Mouse (Mus musculus): Measurements from ENCODE around the gene 1700014D04Rik. TPM values are rescaled to one million over a fixed set of nuclear protein-coding genes. Genes with fewer than 3 reads are reported as not detected.
A peak's percentile ranks its signal among the peaks of the same experiment; 100 is the strongest.
"Not testable (repeated sequence)": the region's sequence is repeated elsewhere in the genome, so short reads cannot be mapped to it uniquely, and the experiment has no call there.

The 1700014D04Rik gene
- polyA plus RNA-seq, 1 experiment from 2014 or later = 0.07 TPM

DNA sequence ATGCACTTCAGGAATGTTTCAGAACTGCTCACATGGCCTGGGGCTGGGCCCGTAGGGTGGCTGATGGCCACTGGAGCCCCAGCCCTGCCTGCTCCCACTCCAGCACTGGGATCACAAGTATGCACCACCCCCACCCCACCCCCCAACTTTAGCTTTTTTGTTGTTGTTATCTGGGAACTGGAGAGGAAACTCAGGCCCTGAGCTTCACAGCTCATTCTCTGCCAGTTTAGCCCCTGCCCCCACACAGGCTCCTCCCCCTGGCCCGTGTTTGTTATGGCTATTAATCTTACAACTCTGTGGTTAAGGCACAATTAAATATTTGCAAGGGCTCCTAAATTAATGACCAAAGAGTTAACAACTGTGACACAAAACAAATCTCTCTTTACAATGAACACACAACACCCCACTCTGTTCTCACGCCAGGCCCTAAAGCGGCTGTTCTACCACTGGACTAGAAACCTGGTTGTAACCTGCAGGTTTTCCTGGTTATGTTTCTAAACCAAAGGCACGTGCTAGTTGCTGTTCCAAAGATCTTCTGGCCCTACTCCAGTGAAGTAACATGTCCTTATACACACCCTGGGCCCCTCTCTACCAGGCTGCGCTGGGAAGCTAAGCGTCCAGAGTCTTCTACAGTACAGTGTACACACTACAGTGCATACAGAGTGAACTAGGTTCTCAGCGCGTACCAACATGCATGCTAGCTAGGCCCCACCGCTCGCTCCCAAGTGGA lies 20.4 kb upstream of the 1700014D04Rik start:
- Histone ChIP-seq H3K4me2 (replicated peaks) (peak overlapping the region; percentile 15), H3K9me3 (no peaks in the 10 kb centered on the region), H3K27me3 (no peaks in the 10 kb centered on the region), H3K36me3 (peaks cover 18% of the 10 kb centered on the region), H3K27ac (no peak overlapping the region), H3K4me1 (replicated peaks) (peaks cover 47% of the 10 kb centered on the region), H3K4me3 (replicated peaks) (no peak overlapping the region), H3K9ac (replicated peaks) (0 out of 2 replicates have a peak overlapping the region, but pooled peaks have one; percentile 2)
- ATAC-seq = no peak
- 85% methylated on average over 11 of the region's 11 CpGs for WGBS

DNA sequence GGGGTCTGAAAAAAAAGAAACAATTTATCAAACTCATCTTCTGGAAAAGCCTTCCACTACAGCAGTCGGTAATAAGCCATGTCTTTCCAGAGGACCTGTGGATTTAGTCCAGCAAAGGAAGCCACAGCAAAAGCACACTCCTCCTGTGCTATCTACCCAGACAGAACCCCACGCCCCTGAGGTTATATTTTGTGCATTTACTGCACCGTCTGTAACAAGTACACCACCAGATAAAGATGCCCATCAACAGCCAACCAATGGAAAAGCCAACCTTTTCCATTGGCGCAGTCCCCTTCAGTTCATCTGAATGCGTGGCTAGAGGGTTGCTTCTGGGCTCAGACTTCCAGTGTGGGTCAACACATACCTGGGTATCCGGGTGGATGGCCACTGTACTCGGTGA lies 16.2 kb upstream of the 1700014D04Rik start:
- H3K27ac ChIP-seq = no peak overlapping the region
- peaks cover 43% of the 10 kb centered on the region for H3K36me3 ChIP-seq
- 94% methylated on average over 7 of the region's 7 CpGs for WGBS
- H3K4me2 ChIP-seq (replicated peaks) = no peak overlapping the region
- no peaks in the 10 kb centered on the region for H3K9me3 ChIP-seq
- ATAC-seq = no peak
- no peaks in the 10 kb centered on the region for H3K27me3 ChIP-seq
- H3K4me1 ChIP-seq (replicated peaks) = peaks cover 22% of the 10 kb centered on the region
- no peak overlapping the region for H3K9ac ChIP-seq (replicated peaks)
- H3K4me3 ChIP-seq (replicated peaks) = no peak overlapping the region

DNA sequence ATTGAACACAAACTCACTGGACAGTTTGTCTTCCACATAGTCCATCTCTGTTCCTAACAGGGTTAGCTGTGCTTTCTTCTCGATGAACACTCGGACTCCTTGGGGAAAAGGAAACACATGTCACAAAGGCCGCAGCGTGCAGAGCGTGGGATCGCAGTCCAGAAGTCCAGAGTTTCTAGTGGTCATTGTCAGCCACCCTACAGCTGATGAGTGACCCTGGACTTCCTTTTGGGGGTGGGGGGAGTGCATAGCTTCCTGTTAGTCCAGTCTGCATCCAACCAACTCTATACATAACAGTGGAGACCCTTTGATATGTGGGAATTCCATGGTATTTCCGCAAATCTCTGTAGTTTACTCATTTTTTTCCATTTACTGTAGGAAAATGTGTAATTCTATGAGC lies 10.4 kb upstream of the 1700014D04Rik start:
- H3K9me3 ChIP-seq = no peaks in the 10 kb centered on the region
- ATAC-seq = no peak
- no peaks in the 10 kb centered on the region for H3K4me1 ChIP-seq (replicated peaks)
- no peak overlapping the region for H3K9ac ChIP-seq (replicated peaks)
- H3K27ac ChIP-seq = no peak overlapping the region
- no peak overlapping the region for H3K4me3 ChIP-seq (replicated peaks)
- H3K4me2 ChIP-seq (replicated peaks) = no peak overlapping the region
- WGBS = 98% methylated on average over 7 of the region's 7 CpGs
- H3K36me3 ChIP-seq = peaks cover 60% of the 10 kb centered on the region
- H3K27me3 ChIP-seq = no peaks in the 10 kb centered on the region

DNA sequence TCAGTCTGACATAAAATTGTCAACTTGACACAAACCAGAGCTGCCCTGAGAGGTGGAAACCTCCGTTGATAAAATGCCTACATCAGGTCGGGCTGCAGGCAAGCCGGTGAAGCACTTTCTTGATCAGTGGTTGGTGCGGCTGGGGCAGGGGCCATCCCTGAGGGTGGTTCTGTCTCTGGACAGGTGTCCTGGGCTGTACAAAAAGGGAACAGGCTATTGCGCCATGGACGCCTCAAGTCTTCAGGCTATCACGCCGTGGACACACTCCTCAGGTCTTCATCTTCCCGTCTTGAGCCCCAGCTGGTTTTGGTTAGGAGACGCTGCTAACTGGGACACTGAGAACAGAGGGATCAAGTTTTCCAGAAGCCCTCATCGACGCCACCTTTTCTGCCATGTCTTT lies 3.8 kb upstream of the 1700014D04Rik start:
- ATAC-seq = no peak
- no peak overlapping the region for H3K4me3 ChIP-seq (replicated peaks)
- 90% methylated on average over 12 of the region's 12 CpGs for WGBS
- no peak overlapping the region for H3K27ac ChIP-seq
- no peaks in the 10 kb centered on the region for H3K27me3 ChIP-seq
- H3K36me3 ChIP-seq = peaks cover 15% of the 10 kb centered on the region
- no peak overlapping the region for H3K4me2 ChIP-seq (replicated peaks)
- H3K4me1 ChIP-seq (replicated peaks) = no peaks in the 10 kb centered on the region
- no peak overlapping the region for H3K9ac ChIP-seq (replicated peaks)
- no peaks in the 10 kb centered on the region for H3K9me3 ChIP-seq

DNA sequence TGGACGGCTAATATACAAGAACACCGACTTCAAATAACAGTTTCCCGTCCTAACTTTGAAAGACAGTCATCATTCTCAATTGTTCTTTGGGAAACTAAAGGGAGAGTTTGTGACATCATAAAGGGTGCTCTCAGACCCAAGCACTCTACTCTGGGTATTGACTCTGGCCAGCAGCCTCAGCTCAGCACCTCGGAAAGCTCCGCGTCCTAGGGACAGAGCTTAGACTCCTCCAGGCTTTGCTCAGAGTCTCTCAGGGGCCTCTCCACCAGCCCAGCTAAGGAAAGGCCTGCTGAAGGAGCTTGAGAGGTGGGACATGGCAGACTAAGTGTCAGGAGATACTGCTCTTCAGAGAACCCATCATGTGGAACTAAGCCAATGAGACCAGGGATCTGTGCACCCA lies 388 bp downstream of the 1700014D04Rik start:
- H3K27ac ChIP-seq = no peak overlapping the region
- no peak overlapping the region for H3K9ac ChIP-seq (replicated peaks)
- no peaks in the 10 kb centered on the region for H3K27me3 ChIP-seq
- H3K4me1 ChIP-seq (replicated peaks) = no peaks in the 10 kb centered on the region
- no peaks in the 10 kb centered on the region for H3K36me3 ChIP-seq
- no peak for ATAC-seq
- no peak overlapping the region for H3K4me3 ChIP-seq (replicated peaks)
- no peak overlapping the region for H3K4me2 ChIP-seq (replicated peaks)
- 78% methylated on average over 6 of the region's 6 CpGs for WGBS
- no peaks in the 10 kb centered on the region for H3K9me3 ChIP-seq

DNA sequence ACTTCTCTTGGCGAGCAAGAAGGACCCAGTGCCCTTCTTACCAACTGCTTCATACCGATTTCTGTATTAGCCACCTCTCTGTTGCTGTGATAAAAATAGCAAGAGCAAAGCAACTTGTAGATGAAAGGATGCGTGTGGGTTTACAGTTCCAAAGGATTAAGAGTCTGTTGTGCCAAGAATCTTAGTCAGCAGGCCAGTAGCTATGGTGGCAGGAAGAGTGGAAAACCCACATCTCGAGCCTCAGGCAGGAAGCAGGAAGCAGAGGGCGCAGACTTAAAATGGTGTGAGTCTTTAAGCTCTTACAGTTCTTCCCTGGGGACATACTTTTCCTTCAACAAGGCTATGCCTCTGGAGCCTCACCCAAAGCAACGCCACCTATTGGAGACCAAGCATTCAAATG lies 1.1 kb downstream of the 1700014D04Rik start:
- 91% methylated on average over 6 of the region's 6 CpGs for WGBS
- Histone ChIP-seq H3K27ac (no peak overlapping the region), H3K27me3 (no peaks in the 10 kb centered on the region), H3K9ac (replicated peaks) (no peak overlapping the region), H3K4me3 (replicated peaks) (no peak overlapping the region), H3K36me3 (no peaks in the 10 kb centered on the region), H3K4me1 (replicated peaks) (no peaks in the 10 kb centered on the region), H3K9me3 (no peaks in the 10 kb centered on the region), H3K4me2 (replicated peaks) (no peak overlapping the region)
- no peak for ATAC-seq

DNA sequence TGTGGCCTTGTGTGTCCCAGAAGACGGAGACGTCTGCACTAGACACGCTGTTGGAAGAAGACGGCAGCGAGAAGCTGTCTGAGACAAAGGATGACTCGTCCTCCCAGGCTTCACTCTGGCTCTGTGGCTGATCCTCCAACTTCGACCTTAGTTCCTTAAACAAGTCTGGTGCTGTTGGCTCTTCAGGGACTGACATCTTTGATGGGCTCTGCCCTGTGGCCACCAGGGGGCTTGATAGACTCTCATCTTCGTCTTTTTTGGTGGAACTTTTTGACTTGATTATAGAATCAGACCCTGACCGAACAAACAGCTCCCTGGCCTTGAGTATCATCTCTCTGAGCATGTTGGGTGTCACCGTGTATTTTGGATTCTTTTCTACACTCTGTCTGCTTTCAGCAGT lies 4.9 kb downstream of the 1700014D04Rik start:
- no peaks in the 10 kb centered on the region for H3K4me1 ChIP-seq (replicated peaks)
- WGBS = 84% methylated on average over 10 of the region's 10 CpGs
- no peaks in the 10 kb centered on the region for H3K9me3 ChIP-seq
- H3K36me3 ChIP-seq = no peaks in the 10 kb centered on the region
- H3K4me2 ChIP-seq (replicated peaks) = no peak overlapping the region
- no peak for ATAC-seq
- no peak overlapping the region for H3K4me3 ChIP-seq (replicated peaks)
- no peaks in the 10 kb centered on the region for H3K27me3 ChIP-seq
- no peak overlapping the region for H3K27ac ChIP-seq
- no peak overlapping the region for H3K9ac ChIP-seq (replicated peaks)

DNA sequence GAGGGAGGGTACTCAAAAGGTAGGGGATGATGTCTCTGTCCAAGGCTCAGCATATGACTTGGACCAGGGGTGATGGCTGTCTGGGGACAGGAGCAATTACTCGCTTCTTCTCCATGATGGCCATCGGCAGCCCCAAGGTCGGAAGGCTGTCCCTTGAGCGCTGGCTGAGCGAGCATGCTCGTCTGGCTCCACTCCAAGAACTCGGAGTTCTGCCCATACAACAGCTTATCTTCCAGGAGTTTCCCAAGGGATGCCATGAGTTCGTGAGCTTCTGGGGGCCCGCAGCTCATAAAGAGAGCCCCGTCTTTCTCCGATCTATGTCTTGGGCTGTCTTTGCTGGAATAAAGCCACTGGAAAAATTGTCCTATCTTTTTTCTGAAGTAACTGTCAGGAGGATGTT lies 5.5 kb downstream of the 1700014D04Rik start:
- 92% methylated on average over 11 of the region's 11 CpGs for WGBS
- H3K27ac ChIP-seq = no peak overlapping the region
- H3K36me3 ChIP-seq = no peaks in the 10 kb centered on the region
- no peak overlapping the region for H3K9ac ChIP-seq (replicated peaks)
- no peaks in the 10 kb centered on the region for H3K9me3 ChIP-seq
- no peak overlapping the region for H3K4me3 ChIP-seq (replicated peaks)
- H3K4me1 ChIP-seq (replicated peaks) = no peaks in the 10 kb centered on the region
- H3K4me2 ChIP-seq (replicated peaks) = no peak overlapping the region
- H3K27me3 ChIP-seq = no peaks in the 10 kb centered on the region
- no peak for ATAC-seq

DNA sequence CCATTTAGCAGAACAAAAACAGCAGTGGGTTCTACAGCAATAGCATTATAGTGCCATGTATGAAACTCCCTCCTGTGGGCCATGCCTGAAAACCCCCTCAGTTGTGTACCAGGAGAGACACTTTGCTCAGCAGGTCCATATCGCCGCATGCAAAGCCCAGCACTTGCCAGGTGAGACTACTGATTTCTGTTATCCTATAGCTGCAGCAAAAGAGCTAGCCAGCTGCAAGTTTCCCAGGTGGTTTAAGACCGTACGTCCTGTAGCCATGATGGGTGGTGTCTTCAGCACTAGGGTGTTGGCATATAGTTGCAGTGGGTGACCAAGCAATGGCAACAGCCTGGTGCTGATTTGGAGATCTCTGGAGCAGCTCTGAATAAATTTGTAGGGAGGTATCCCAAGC lies 7.2 kb downstream of the 1700014D04Rik start:
- no peak overlapping the region for H3K9ac ChIP-seq (replicated peaks)
- no peaks in the 10 kb centered on the region for H3K4me1 ChIP-seq (replicated peaks)
- H3K27me3 ChIP-seq = no peaks in the 10 kb centered on the region
- no peaks in the 10 kb centered on the region for H3K9me3 ChIP-seq
- 89% methylated on average over 4 of the region's 4 CpGs for WGBS
- no peak for ATAC-seq
- no peaks in the 10 kb centered on the region for H3K36me3 ChIP-seq
- H3K4me2 ChIP-seq (replicated peaks) = no peak overlapping the region
- no peak overlapping the region for H3K4me3 ChIP-seq (replicated peaks)
- H3K27ac ChIP-seq = no peak overlapping the region

DNA sequence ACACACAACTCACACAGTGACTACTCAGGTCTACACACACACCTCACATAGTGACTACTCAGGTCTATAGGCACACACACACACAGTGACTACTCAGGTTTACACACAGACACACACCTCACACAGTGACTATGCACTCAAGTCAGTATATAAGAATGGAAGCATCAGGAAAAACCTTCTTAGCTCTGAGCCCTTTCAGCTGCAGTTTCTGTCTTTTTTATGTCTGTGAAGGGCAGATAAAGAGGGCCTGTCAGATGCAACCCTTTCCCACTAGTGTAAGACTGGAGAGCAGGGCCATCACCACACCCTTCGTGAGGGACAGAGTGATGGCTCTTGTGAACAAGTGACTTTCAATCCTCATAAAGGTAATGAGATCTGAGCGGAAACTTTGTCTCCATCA lies 8.1 kb downstream of the 1700014D04Rik start:
- H3K36me3 ChIP-seq = no peaks in the 10 kb centered on the region
- H3K4me1 ChIP-seq (replicated peaks) = no peaks in the 10 kb centered on the region
- no peak overlapping the region for H3K4me2 ChIP-seq (replicated peaks)
- H3K9ac ChIP-seq (replicated peaks) = no peak overlapping the region
- H3K4me3 ChIP-seq (replicated peaks) = no peak overlapping the region
- ATAC-seq = no peak
- H3K27me3 ChIP-seq = no peaks in the 10 kb centered on the region
- 92% methylated on average over 2 of the region's 2 CpGs for WGBS
- H3K9me3 ChIP-seq = no peaks in the 10 kb centered on the region
- H3K27ac ChIP-seq = no peak overlapping the region

DNA sequence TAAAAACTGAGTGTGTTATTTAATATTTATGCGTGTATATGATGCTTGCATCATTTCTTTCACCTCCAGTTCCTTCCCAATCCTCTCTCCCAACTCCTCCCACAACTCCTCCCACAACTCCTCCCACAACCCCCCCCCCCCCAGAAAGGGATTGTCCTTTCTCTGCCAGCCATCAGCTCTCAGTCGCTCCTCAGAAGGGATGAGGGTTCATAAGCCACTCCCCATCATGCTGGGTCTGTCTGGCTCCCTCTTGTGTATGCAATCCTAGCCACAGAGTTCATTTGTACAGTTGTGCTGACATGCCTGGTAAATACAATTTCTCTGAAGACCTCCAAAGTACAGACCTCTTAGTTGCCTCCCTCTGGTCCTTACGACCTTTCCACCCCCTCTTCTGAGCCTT lies 11.4 kb downstream of the 1700014D04Rik start:
- ATAC-seq = peak; percentile 37; the same call in 1 of the 2 replicates
- H3K9ac ChIP-seq (replicated peaks) = no peak overlapping the region
- no peak overlapping the region for H3K4me3 ChIP-seq (replicated peaks)
- no peaks in the 10 kb centered on the region for H3K9me3 ChIP-seq
- no peaks in the 10 kb centered on the region for H3K36me3 ChIP-seq
- no peak overlapping the region for H3K27ac ChIP-seq
- 31% methylated on average over 3 of the region's 3 CpGs for WGBS
- H3K27me3 ChIP-seq = no peaks in the 10 kb centered on the region
- H3K4me1 ChIP-seq (replicated peaks) = no peaks in the 10 kb centered on the region
- no peak overlapping the region for H3K4me2 ChIP-seq (replicated peaks)

DNA sequence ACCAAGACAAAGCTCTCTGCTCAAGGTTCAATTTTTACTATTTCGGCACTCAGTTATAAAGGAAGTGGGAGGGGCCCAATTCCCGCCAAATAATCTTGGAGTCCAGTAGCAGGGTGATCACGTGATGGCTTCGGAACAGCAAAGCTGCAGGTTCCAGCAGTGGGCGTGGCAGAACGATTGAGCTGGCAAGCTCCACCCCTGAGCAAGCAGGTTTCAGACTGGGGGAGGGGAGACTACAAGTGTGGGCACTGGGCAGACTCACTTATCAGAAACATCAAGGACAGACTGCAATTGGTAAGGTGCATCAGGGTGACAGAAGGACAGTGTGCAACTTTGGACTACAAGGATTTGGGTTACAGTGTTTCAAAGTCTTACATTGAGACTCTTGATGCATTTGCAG lies 12.2 kb downstream of the 1700014D04Rik start:
- H3K4me1 ChIP-seq (replicated peaks); H3K27ac ChIP-seq; H3K27me3 ChIP-seq; H3K9me3 ChIP-seq; H3K36me3 ChIP-seq; ATAC-seq; H3K4me3 ChIP-seq (replicated peaks); H3K9ac ChIP-seq (replicated peaks); H3K4me2 ChIP-seq (replicated peaks): not testable (repeated sequence)
- 37% methylated on average over 6 of the region's 6 CpGs for WGBS

DNA sequence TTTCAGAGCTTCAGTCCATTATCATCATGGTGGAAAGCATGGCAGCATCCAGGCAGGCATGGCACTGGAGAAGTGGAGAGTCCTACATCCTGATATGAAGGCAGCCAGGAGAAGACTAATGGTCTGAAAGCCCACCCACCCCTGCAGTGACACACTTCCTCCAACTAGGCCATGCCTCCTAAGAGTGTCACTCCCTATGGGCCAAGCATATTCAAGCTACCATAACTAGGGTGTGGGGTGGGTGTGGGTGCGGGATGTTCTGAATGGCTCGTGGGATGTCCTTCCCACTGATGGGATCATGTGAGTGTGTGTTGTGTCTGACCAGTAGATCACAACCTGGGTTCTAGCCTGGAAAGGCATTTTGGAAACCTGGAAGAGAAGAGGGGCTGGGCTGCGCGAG lies 12.6 kb downstream of the 1700014D04Rik start:
- H3K27me3 ChIP-seq = no peaks in the 10 kb centered on the region
- 76% methylated on average over 4 of the region's 4 CpGs for WGBS
- no peaks in the 10 kb centered on the region for H3K4me1 ChIP-seq (replicated peaks)
- H3K36me3 ChIP-seq = no peaks in the 10 kb centered on the region
- H3K27ac ChIP-seq = no peak overlapping the region
- ATAC-seq = no peak
- H3K9me3 ChIP-seq = no peaks in the 10 kb centered on the region
- H3K4me2 ChIP-seq (replicated peaks) = no peak overlapping the region
- no peak overlapping the region for H3K9ac ChIP-seq (replicated peaks)
- no peak overlapping the region for H3K4me3 ChIP-seq (replicated peaks)
